Mouse (Mus musculus) thymus, postnatal 25 days (tissue): Measurements from ENCODE around the gene Gm4907.
"Not testable (repeated sequence)": the region's sequence is repeated elsewhere in the genome, so short reads cannot be mapped to it uniquely, and the experiment has no call there.

Experiments used
- DNase-seq: peaks from one replicate; pipeline ENCODE4 v3.0.0; 2022

Gene Gm4907

GRCm38 (mm10) chrX:23882253-23882652, at the start of gene Gm4907:
Gm4907 (plus strand) TSS chrX:23882553.
- DNase-seq: not testable (repeated sequence)

- not testable (repeated sequence) for DNase-seq
These were observed 48.6 kb upstream of the Gm4907 start for GRCm38 (mm10) chrX:23833784-23834183.

- DNase-seq: no peak
These were observed 41.4 kb upstream of the Gm4907 start for GRCm38 (mm10) chrX:23840921-23841320.

- no peak for DNase-seq
These were observed 71.8 kb downstream of the Gm4907 start for GRCm38 (mm10) chrX:23954161-23954560.
